Mouse (Mus musculus): ENCODE data around the gene Sik1.

Gene Sik1

GRCm38 (mm10) chr17:31832577-31832964, 23.0 kb downstream of the Sik1 start:
- no peak for DNase-seq (ENCODE audit: low spot score in 2 of 2)

- no peak for DNase-seq (ENCODE audit: low spot score in 2 of 2)
These were observed 23.6 kb downstream of the Sik1 start for GRCm38 (mm10) chr17:31831866-31832576.

GRCm38 (mm10) chr17:31831097-31831865, 24.3 kb downstream of the Sik1 start:
- DNase-seq (ENCODE audit: low spot score in 2 of 2): no peak

GRCm38 (mm10) chr17:31830506-31831075, 25.0 kb downstream of the Sik1 start:
- DNase-seq (ENCODE audit: low spot score in 2 of 2): no peak

- DNase-seq (ENCODE audit: low spot score in 2 of 2): no peak
These were observed 26.7 kb downstream of the Sik1 start for GRCm38 (mm10) chr17:31828916-31829315.

GRCm38 (mm10) chr17:31828118-31828517, 27.5 kb downstream of the Sik1 start:
- no peak for DNase-seq (ENCODE audit: low spot score in 2 of 2)

- DNase-seq (ENCODE audit: low spot score in 2 of 2): no peak
These were observed 28.4 kb downstream of the Sik1 start for GRCm38 (mm10) chr17:31827206-31827605.

- DNase-seq (ENCODE audit: low spot score in 2 of 2): no peak
These were observed 28.9 kb downstream of the Sik1 start for GRCm38 (mm10) chr17:31826669-31827068.

- no peak for DNase-seq (ENCODE audit: low spot score in 2 of 2)
These were observed 29.9 kb downstream of the Sik1 start for GRCm38 (mm10) chr17:31825678-31826077.

GRCm38 (mm10) chr17:31824812-31825211, 30.8 kb downstream of the Sik1 start:
- no peak for DNase-seq (ENCODE audit: low spot score in 2 of 2)

- no peak for DNase-seq (ENCODE audit: low spot score in 2 of 2)
These were observed 34.3 kb downstream of the Sik1 start for GRCm38 (mm10) chr17:31821136-31821933.

- DNase-seq (ENCODE audit: low spot score in 2 of 2): no peak
These were observed 35.3 kb downstream of the Sik1 start for GRCm38 (mm10) chr17:31820099-31820846.

GRCm38 (mm10) chr17:31819372-31819771, 36.2 kb downstream of the Sik1 start:
- no peak for DNase-seq (ENCODE audit: low spot score in 2 of 2)

GRCm38 (mm10) chr17:31817815-31818214, 37.8 kb downstream of the Sik1 start:
- DNase-seq (ENCODE audit: low spot score in 2 of 2): no peak

GRCm38 (mm10) chr17:31817203-31817602, 38.4 kb downstream of the Sik1 start:
- DNase-seq (ENCODE audit: low spot score in 2 of 2): peak; percentile 40 to 49

- DNase-seq (ENCODE audit: low spot score in 2 of 2): peak in 1 of 2 experiments; percentile 39
These were observed 40.8 kb downstream of the Sik1 start for GRCm38 (mm10) chr17:31814848-31815247.

GRCm38 (mm10) chr17:31813938-31814622, 41.5 kb downstream of the Sik1 start:
- no peak for DNase-seq (ENCODE audit: low spot score in 2 of 2)

GRCm38 (mm10) chr17:31811333-31811732, 44.3 kb downstream of the Sik1 start:
- DNase-seq (ENCODE audit: low spot score in 2 of 2): no peak

GRCm38 (mm10) chr17:31809894-31810293, 45.7 kb downstream of the Sik1 start:
- no peak for DNase-seq (ENCODE audit: low spot score in 2 of 2)

GRCm38 (mm10) chr17:31809136-31809535, 46.5 kb downstream of the Sik1 start:
- DNase-seq (ENCODE audit: low spot score in 2 of 2): no peak
